Mouse (Mus musculus) mesoderm, embryonic 11.5 days (tissue): ENCODE results near the gene Acvrl1.
A peak's percentile ranks its signal among the peaks of the same experiment; 100 is the strongest.

Source experiments
- DNase-seq: peaks from one replicate; pipeline ENCODE4 v3.0.0-alpha.2; 2012; ENCODE audit warnings: low read depth, low spot score

The Acvrl1 gene

DNA sequence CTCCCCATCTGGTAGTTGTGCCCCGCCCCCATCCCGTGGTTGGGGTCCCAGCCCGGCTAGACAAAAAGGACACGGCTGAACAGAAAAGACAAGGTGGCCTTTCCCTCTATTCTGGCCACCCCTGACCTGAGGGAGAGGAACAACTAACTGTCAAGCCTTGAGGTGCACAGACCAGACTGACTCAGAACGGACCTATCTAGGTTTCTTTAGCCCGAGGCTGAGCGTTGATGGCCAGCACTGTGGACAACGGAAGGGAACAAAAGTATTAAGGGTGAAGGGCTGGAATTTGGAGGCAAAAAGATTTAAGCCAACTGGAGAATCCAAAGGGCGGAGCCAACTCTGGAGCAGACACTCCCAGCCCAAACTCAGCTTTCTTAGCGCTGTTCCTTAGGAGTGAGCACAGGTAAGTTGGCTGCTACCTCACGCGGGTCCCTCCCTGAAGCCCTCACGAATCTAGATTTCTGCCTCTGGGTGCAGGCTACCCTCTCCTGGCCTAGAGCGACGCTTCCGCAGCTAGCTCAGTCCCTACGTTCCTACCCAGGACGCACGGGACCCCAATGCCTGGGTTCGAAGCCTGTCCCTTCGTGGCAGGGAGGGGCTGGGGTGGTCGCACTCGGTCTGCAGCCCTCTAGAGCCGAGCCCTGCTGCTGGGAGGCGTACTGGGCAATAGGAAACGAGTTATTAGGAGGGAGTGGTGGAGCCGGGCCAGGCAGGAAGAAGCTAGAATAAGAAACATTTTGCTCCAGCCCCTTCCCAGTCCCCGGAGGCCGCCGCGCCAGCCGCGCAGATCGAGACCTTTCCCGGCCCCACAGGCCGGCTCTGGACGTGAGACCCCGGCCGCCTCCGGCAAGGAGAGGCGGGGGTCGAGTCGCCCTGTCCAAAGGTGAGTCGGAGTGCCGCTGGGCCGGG is at the start of gene Acvrl1:
TSS of gene Acvrl1 (plus strand) at position 342 of the 909 bp plus-strand sequence.
- DNase-seq = no peak

DNA sequence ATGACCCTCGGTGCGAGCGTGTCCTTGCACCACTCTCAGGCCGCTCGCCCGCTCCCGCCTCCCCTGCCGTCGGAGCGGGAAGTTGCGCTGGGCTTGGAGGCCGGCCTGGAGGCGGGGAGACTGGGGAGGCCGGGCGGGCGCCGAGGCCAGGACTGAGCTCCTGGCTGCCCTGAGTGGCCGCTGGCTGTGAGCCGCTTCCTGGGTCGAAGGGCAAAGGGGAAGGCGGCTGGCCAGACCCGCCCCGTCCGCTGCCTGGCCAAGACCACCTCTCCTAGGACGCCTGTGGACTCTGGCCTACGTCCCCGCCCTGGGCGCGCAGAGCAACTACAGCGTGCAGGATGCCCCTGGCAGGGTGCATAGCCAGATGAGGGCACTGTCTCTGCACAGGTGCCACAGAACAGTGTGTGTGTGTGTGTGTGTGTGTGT is 49.6 kb upstream of the Acvrl1 start:
- DNase-seq = peak; percentile 84

DNA sequence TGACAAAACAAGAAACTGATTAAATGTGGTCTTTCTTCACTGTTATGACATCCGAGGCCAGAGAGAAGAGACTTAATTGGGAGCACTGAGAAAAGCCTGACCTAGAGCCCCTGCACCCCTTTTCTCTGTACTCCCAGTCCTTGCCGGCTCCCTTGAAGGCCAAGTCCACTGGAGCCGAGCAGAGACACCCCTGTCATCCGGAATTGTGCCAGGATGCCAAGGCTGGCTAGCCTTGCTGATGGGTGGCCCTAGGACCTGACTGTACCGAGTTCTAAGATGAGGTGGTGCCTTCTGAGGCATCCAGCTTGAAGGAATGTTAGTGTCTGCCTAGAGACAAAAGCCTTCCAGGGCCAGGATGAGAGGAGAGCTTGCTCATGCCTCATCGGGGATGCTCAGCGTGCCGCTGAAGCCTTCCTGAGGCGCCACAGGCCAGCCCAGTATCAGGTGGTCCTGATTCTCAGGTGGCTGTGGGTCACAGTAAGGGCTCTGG is 48.2 kb upstream of the Acvrl1 start:
- DNase-seq = no peak

DNA sequence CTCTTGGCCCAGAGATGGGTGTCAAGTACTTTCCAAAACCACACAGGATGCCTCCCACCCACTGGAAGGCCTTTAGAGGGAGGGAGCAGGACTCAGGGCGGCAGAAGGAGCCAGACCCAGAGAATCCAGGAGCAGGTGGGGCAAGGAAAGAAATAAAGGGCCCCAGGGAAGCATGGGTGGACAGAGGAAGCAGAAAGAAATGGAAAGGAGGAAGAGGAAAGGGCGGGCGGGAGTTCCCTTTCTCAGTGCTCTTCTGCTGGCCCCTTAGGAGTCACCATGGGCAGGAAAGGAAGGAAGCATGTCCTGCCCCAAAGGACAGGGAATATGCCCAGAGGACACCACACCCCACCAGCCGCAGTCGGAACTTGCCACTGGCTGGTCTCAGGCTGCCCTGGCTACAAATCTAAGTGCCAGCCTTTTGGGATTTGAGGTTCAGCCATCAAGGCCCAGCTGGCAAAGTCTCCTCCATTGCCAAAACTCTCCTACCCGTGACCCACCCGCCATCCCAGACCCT is 47.2 kb upstream of the Acvrl1 start:
- no peak for DNase-seq

DNA sequence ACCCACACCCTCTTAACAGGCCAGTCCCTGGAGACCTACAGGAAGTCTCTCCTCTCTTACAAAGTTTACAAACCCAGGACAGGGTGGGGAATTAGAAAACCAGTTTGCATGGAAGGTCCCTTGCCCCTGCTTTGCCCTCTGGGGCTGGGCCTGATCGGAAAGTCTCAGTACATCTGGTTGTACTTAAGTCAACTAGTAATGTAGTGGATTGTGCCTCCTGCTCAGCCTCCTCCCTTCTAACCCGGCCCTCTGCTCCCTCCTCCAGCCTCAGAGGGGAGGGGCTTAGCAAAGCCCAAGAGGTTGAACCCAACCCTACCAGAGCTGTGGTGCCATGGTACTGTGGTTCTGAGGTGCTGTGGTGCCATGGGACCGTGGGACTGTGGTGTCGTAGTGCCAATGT is 46.1 kb upstream of the Acvrl1 start:
- peak; percentile 46 for DNase-seq

DNA sequence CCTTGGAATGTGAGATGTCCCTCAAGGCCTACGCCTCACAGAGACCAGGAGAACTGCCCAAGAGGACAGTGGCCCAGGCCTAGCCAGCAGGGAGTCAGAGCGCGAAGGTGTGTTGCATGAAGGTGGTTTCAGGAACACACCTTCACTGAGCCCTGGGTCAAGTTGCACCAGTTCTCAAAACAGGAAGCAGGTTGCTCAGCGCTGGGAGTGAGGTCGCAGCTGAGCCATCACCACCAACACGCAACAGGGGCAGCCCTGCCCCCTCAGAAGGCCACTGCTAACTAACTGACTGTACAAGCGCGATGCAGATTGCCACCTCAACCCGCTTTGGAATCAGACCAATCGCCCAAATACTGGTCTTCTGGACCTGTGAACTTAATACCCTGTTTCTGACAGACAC is 43.8 kb upstream of the Acvrl1 start:
- no peak for DNase-seq

DNA sequence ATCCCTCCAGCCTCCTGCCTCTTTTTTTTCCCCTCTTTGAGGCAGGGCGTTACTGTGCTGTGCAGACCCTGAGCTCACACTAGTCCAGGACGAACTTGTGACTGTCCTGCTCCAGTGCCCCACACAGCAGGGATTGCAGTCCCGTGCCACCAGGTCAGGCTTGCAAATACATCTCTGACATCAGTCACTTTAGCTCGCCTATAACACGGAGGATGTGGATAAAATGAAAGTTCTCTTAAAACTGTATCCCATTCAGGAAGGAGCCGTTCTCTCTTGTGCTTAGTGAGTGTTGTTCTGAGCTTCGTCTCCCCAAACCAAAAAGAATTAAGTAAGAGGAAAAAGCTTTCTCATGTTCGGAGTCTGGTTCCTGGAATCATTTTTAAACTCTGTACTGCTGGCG is 41.9 kb upstream of the Acvrl1 start:
- DNase-seq = no peak

DNA sequence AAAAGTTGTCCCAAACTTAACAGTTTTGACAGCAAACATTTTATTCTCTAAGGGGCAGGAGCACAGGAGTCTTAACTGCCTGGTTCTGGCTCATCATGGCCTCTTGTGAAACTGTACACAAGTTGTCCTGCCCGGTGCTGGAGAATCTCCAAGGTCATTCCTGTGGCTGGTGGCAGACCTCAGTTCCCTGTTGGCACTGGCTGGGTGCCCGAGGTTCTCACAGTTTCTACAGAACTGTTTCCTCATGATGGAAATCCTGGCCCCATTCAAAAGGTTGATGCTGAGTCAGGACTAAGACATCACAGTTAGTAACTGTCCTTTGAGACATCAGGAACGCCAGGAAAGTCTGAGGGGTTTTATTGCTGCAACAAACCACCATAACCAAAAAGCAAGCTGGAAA is 41.4 kb upstream of the Acvrl1 start:
- DNase-seq = no peak

DNA sequence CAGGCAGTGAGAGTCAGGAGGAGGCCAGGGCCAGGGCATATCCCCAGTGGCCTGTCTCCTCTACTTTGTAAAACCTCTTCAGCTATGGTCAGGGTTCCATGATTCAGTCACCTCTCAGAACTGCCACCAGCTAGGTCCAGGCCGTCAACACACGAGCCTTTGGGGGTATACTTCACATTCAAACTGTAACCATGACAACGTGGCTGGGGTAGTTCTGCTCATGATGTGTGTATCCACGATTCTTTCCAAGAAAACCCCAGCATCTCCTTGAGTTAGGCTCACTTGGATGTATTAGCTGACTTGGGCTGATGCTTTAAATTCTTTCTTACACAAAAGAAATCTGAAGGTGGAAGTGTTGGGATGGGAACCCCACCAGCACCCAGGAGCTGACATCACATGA is 40.0 kb upstream of the Acvrl1 start:
- DNase-seq = no peak

DNA sequence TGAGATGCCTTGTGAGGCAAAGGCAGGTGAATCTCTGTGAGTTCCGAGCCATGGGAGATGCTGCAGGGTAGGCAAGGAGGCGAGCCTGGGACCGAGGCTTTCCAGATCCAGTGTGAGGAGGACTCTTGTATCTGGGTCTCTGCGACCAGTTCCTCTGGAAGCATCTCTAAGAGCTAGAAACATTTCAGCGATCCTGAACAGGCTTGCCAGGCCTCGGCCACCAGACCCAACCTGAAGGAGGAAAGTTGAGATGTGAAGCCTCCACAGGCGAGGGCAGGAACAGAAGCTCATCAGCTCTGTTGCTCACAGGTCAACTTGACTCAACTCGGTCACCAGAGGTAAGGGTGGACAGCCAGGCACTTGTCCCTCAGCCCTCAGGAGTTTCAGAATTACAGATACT is 36.8 kb upstream of the Acvrl1 start:
- DNase-seq = no peak

DNA sequence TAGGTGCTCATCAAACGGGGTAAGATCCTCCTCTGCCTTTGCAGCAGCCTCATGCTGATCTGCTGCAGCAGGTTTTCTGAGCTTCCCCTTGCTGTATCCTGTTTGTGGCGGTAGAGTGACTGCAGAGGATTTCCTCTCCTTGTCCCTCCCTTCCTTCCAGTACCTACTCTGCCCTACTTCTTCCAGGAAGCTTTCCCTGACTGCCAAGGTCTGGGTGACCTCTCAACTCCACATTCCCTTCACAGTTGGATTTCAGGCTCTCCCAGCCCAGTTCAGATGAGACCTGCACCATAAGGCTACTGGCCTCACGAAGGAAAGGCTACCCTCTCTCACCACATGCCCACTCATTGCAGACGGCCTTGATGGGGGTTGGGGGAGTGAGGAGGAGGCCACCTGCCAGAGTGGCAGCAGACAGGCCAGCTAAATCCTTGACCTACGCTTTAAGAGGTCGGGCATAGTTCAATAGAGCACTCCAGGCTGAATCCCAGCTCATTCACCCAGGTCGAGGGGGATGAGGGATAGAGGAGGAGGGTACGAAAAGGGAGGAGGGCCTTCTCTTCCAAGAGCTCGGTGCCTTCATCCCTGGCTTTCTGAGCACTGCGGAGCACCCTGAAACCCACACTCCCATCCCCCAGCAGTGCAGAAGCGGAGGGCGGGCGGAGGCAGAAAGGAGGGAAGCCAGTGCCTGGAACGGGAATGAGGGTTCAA is 36.0 kb upstream of the Acvrl1 start:
- DNase-seq = no peak

DNA sequence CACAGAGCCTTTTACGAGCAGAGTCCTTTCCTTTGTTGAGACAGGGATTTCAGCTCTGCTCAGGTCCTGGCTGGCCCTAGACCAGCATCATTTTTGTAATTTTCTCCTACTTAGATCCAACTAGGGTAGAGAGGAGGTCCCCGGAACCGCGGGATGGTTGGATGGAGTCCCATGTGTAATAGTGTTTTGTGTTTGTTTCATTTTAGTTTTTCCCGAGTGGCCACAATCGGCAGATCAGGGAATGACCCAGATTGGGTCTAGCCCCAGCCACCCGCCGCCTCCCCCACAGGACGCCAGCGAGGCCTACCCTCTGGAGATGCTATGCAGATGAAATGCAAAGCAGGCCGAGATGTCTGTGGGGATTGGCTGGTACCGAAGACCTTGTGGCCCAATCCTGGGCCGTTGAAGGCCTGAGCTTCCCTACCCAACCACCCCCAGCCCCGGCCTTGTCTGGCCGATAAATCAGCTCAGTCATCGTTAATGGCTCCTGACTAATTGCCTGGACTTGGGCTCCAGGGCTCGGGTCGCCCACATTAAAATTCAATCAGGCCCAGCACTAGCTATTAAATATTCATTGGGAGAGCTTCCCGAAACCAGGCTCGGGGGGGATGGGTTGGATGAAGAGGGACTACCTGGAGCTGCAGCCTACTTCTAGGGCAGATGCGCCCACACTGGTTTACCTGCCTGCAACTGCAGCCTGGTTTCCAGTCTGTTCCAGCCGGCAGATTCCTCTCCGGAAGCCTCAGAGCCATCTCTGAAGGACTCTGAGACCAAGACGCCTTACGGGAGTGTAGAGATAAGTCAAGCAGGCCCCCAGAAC is 35.3 kb upstream of the Acvrl1 start:
- peak; percentile 91 for DNase-seq

DNA sequence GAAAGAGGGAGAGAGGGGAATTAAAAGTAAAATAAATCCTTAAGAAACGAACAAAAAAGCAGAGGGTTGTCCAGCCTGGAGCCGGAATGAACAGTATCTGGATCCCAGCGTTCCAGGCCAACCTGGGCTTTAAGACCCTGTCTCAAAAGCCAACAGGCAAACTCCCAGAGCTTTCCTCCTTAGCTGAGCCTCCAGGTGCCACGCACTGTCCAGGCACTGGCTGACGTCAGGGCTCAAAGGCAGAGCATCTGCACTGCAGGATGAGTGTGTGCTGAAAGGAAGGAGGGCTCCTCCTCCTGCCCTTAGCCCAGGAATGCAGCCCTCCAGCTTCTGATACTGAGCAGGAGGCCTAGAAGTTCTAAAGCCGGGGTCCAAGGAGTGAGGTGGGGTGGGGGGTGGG is 34.3 kb upstream of the Acvrl1 start:
- no peak for DNase-seq

DNA sequence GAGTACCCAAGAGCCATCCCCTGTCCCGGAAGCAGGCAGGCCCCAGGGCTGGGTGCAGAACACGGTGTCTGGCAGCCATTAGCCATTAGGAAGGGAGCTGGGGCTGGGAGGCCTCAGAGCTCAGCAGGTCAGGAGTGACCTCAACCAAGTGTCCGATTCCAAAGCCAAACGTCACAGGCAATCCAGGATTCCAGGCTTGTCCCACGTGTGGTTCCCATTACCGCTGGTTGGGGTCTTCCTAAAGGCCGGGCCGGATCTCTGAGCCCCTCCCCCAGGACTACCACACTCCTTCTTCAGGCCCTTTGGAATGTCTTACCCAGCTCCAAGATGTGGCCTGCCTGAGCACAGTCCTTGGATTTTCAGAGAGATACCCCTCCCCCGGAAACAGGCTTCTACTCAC is 33.3 kb upstream of the Acvrl1 start:
- peak; percentile 73 for DNase-seq

DNA sequence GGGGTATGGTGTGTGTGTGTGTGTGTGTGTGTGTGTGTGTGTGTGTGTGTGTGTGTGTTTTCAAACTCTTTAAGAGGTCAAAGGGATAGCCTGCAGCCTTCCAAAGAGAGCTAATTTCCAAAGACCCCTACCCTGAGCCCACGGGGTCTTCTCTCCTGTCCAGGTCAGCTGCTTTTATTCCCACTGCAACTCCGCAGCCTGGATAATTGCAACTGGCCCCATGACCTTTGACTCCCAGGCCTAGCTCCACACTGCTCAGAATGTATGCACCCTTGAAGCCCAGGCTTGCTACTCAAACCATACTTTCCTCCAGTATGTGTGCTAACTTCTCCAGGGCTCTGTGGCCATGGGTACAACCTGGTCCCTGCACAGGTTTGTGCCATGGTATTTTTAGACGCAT is 32.9 kb upstream of the Acvrl1 start:
- DNase-seq = no peak

DNA sequence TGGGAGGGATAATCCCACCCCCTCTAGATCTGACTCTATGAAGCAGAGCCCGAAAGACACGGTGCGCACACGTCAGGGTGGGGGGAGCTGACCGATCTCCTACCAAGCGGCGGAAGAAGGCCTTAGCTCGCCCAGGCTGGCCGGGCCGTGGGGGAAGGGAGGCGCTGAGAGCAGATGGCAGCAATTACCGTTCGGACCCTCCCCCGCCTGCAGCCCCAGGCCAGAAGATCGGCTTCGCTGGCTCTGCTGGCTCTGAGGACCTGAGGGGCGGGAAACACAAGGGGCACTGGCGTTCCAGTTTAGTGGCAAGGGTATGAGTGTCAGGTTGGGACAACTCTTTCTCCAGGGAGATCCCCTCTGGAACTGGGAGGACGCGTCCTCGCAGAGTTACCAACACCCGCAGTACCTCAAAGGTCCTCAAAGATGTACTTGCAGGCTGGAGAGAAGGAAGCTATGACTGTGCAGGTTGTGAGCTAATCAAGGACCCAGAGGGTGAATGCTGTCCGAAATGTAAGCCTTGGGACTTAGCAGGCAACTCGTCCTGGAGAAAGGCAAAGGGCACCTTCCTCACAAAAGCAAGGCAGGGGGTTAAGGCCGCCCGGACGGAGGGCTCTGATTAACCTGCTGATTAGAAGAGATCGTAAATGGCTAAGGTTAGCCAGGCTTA is 30.2 kb upstream of the Acvrl1 start:
- peak; percentile 87 for DNase-seq

DNA sequence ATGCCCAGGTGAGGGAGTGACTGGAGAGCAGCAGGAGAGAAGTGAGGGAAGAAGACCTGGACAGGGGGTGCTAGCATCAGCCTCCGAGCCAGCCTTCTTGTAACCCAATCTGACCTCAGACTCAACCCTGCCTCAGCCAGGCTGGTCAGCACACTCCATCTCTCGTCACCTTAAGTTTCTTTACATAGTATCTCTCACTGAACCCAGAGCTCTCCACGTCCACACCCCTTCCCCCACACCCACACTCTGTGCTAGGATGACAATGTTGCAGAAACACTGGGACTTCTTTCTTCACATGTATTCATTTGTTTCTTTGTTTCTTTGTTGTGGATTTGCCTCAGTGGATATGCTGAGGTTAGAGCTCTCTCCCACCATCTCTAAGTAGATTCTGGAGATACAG is 27.3 kb upstream of the Acvrl1 start:
- no peak for DNase-seq

DNA sequence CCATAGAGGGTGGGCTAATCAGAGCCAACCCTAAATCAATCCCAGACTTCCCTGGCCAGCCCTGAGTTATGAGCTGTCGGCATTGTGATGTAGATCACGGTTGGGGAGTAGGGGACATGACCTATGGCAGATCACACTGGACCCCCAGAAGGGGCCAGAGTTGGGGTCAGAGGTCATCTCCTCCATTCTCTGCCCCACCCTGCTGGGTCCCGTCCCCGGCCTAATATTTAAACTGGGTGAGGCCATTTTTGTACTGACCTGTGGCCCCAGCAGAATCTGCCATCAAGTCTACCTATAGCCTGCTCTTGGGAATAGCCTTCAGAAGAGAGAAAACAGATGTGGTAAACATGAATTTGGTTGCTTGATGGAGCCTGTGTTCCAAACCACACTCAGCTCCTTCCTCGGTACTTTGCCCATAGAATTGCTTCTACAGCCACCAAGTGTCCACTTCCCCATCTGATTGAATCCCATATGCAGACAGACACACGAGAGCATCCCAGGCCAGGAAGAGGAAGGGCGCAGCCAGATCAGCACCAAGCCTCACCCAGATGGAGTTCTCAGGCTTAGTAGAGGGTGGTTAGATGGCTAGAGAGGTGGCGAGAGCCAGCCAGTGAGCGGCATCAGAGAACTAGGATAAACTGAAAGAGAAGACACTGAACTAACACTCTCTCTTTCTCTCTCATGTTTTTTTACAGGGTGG is 24.6 kb upstream of the Acvrl1 start:
- DNase-seq = no peak

DNA sequence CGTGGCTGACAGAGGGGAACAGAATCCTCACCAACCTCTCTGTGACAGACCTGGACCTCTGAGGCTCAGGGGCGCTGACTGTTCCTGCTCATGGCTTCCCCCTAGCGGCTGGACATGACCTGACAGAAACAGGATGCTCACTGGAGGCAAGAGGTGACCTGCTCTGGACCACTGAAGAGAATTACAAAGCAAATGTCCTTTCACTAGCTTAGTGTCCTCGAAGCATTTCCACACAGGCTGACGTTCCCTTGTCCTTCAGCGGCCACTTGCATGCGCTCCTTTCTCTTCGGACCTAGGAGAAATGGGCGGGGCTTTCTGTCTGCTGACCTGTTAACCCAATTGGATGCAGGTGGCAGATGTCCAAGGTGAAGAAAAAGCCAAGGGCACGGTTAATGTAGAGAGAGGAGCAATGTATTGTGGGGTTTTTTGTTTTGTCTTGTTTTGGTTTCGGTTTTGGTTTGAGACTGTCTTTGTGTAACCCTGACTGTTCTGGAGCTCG is 22.8 kb upstream of the Acvrl1 start:
- DNase-seq = peak; percentile 78

DNA sequence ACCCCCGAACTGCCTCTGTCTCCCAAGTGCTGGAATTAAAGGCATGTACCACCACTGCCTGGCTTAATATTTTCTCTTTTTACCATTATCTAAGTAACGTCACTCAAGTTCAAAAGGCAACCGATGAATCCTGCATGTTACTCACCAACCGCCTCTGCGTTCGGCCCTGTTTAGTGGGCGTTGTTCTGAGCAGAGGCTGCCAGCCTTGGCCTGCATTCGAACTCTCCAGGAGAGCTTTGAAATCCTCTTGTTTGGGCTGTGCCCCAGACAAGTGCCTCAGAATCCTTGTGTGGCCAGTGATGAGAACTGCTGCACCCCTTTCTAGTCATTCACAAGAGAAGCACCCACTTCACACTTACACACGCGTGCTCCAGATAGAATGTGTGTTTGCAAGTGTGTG is 22.3 kb upstream of the Acvrl1 start:
- no peak for DNase-seq
